Mouse (Mus musculus) heart, adult 2 months (tissue): ENCODE data around the gene Ano1. TPM values are rescaled to one million over a fixed set of nuclear protein-coding genes. Genes with fewer than 3 reads are reported as not detected.

ENCODE experiments used
- DNase-seq, 2 experiments: peaks; one replicate each; pipeline ENCODE4 v3.0.0; 2021
- H3K27ac ChIP-seq: fragments of 200-600 bp; 2 replicates; pipeline ENCODE4 v1.8.1; 2022
- H3K27me3 ChIP-seq: fragments of 200-500 bp; 2 replicates; pipeline ENCODE4 v1.6.1; 2012; ENCODE audit warnings: mild to moderate bottlenecking, low read length, inconsistent platforms, mixed read lengths; ENCODE audit not compliant: control insufficient read depth, insufficient read depth
- H3K36me3 ChIP-seq: fragments of 200-500 bp; 2 replicates; pipeline ENCODE4 v1.6.1; 2012; ENCODE audit warnings: low read length, inconsistent platforms; ENCODE audit not compliant: control insufficient read depth, insufficient read depth
- H3K4me1 ChIP-seq: fragments of 200-500 bp; 2 replicates; pipeline ENCODE4 v1.6.1; 2011; ENCODE audit warnings: low read length; ENCODE audit not compliant: control insufficient read depth, insufficient read depth
- H3K4me3 ChIP-seq: fragments of 200-600 bp; 2 replicates; pipeline ENCODE4 v1.8.1; 2022
- H3K79me2 ChIP-seq: fragments of 200-500 bp; replicated peaks from 2 replicates; pipeline ENCODE4 v1.6.1; 2012; ENCODE audit warnings: mild to moderate bottlenecking, inconsistent platforms, low read length, moderate library complexity, mixed read lengths; ENCODE audit not compliant: control insufficient read depth, insufficient read depth
- H3K9ac ChIP-seq: fragments of 200-500 bp; 2 replicates; pipeline ENCODE4 v1.6.1; 2012; ENCODE audit warnings: low read depth, mild to moderate bottlenecking, control low read depth, inconsistent platforms, low read length, mixed read lengths
- CTCF ChIP-seq: fragments of 200-600 bp; IDR thresholded peaks from 2 replicates; pipeline ENCODE4 v1.8.1; 2022; ENCODE audit warnings: antibody characterized with exemption, mild to moderate bottlenecking, moderate library complexity
- EP300 ChIP-seq: fragments of 200-500 bp; IDR thresholded peaks from 2 replicates; pipeline ENCODE4 v1.6.1; 2011; ENCODE audit warnings: low read depth, low read length, control low read depth; ENCODE audit not compliant: insufficient read depth
- POLR2A ChIP-seq: fragments of 200-500 bp; IDR thresholded peaks from 2 replicates; pipeline ENCODE4 v1.6.1; 2011; ENCODE audit warnings: mild to moderate bottlenecking, low read depth, low read length, control low read depth; ENCODE audit not compliant: insufficient read depth
- WGBS: fragments of 180-500 bp; shearing (Covaris S2); methylation state at CpG from one replicate; pipeline ENCODE4 v1.1.7; 2018; 5-methylcytosine and 5-hydroxymethylcytosine counted together
- intact Hi-C: fragments of 180-260 bp; cut with DNase I; formaldehyde crosslinking; loops from one replicate; pipeline ENCODE4 v1.15.1; 2025
- polyA plus RNA-seq: library from polyadenylated mRNA; depleted of rRNA; stranded (reverse); fragments of >200 nt; gene quantifications from 2 replicates; pipeline ENCODE4 v1.2.3, GENCODE M21; 2012
- total RNA-seq, 2 experiments: library from RNA; stranded (reverse); gene quantifications; 2 replicates each; pipeline ENCODE4 v1.2.3; 2021

Ano1 gene
- total and polyA plus RNA-seq, 3 experiments: 11.1 to 12.5 (median 11.7) TPM

- Histone ChIP-seq H3K79me2 (no peaks in the 10 kb centered on the region), H3K4me3 (no peak overlapping the region), H3K27me3 (no peaks in the 10 kb centered on the region), H3K4me1 (no peaks in the 10 kb centered on the region), H3K9ac (no peak overlapping the region), H3K36me3 (no peaks in the 10 kb centered on the region), H3K27ac (no peak overlapping the region)
- no peak for DNase-seq
- WGBS: 50% methylated on average over 3 of the region's 3 CpGs
- intact Hi-C loops: no loop called here
- TF ChIP-seq EP300 (no peak), CTCF (no peak), POLR2A (no peak)
These were observed 123.3 kb downstream of the Ano1 start for GRCm38 (mm10) chr7:144628334-144628915.

GRCm38 (mm10) chr7:144627606-144628333 is 124.0 kb downstream of the Ano1 start:
- Histone ChIP-seq H3K27me3 (no peaks in the 10 kb centered on the region), H3K79me2 (no peaks in the 10 kb centered on the region), H3K9ac (no peak overlapping the region), H3K36me3 (no peaks in the 10 kb centered on the region), H3K27ac (no peak overlapping the region), H3K4me1 (no peaks in the 10 kb centered on the region), H3K4me3 (no peak overlapping the region)
- DNase-seq: no peak
- WGBS: 75% methylated on average over 13 of the region's 13 CpGs
- TF ChIP-seq CTCF (no peak), POLR2A (no peak), EP300 (no peak)
- intact Hi-C loops: no loop called here

- H3K27ac ChIP-seq: no peak overlapping the region
- no peak overlapping the region for H3K4me3 ChIP-seq
- H3K9ac ChIP-seq: no peak overlapping the region
- no peaks in the 10 kb centered on the region for H3K4me1 ChIP-seq
- no peaks in the 10 kb centered on the region for H3K79me2 ChIP-seq
- no peak for DNase-seq
- H3K27me3 ChIP-seq: no peaks in the 10 kb centered on the region
- H3K36me3 ChIP-seq: no peaks in the 10 kb centered on the region
- TF ChIP-seq POLR2A: no peak
- no peak for TF ChIP-seq CTCF
- TF ChIP-seq EP300: no peak
- intact Hi-C loops: no loop called here
- WGBS: 36% methylated on average over 2 of the region's 2 CpGs
These were observed 125.7 kb downstream of the Ano1 start for GRCm38 (mm10) chr7:144626042-144626441.

- no peak overlapping the region for H3K4me3 ChIP-seq
- TF ChIP-seq CTCF (no peak), POLR2A (no peak), EP300 (no peak)
- H3K9ac ChIP-seq: no peak overlapping the region
- no peaks in the 10 kb centered on the region for H3K4me1 ChIP-seq
- no peak overlapping the region for H3K27ac ChIP-seq
- 65% methylated on average over 22 of the region's 22 CpGs for WGBS
- no peaks in the 10 kb centered on the region for H3K27me3 ChIP-seq
- intact Hi-C loops: no loop called here
- H3K36me3 ChIP-seq: no peaks in the 10 kb centered on the region
- DNase-seq: peak in 1 of 2 experiments; percentile 41
- H3K79me2 ChIP-seq: no peaks in the 10 kb centered on the region
These were observed 130.8 kb downstream of the Ano1 start for GRCm38 (mm10) chr7:144620721-144621681.

GRCm38 (mm10) chr7:144620315-144620714 is 131.5 kb downstream of the Ano1 start:
- no peak for DNase-seq
- H3K4me3 ChIP-seq: no peak overlapping the region
- intact Hi-C loops: no loop called here
- no peaks in the 10 kb centered on the region for H3K27me3 ChIP-seq
- H3K27ac ChIP-seq: no peak overlapping the region
- no peaks in the 10 kb centered on the region for H3K79me2 ChIP-seq
- peaks cover 4% of the 10 kb centered on the region; the same call in 1 of the 2 replicates for H3K4me1 ChIP-seq
- H3K9ac ChIP-seq: no peak overlapping the region
- H3K36me3 ChIP-seq: no peaks in the 10 kb centered on the region
- TF ChIP-seq CTCF: no peak
- no peak for TF ChIP-seq EP300
- TF ChIP-seq POLR2A: no peak

- Histone ChIP-seq H3K27ac (no peak overlapping the region), H3K36me3 (no peaks in the 10 kb centered on the region), H3K9ac (no peak overlapping the region), H3K4me3 (no peak overlapping the region), H3K27me3 (no peaks in the 10 kb centered on the region), H3K4me1 (peaks cover 4% of the 10 kb centered on the region; the same call in 1 of the 2 replicates), H3K79me2 (no peaks in the 10 kb centered on the region)
- peak in 1 of 2 experiments; percentile 28 for DNase-seq
- TF ChIP-seq EP300 (0 out of 2 replicates have a peak, but pooled peaks have one; percentile 11), CTCF (no peak), POLR2A (no peak)
- intact Hi-C loops: no loop called here
- WGBS: 44% methylated on average over 6 of the region's 6 CpGs
These were observed 136.4 kb downstream of the Ano1 start for GRCm38 (mm10) chr7:144615343-144615742.
